Mouse (Mus musculus) urinary bladder, postnatal 25 days (tissue): ENCODE results near the gene Ralgds.

Experiments
- DNase-seq: peaks from one replicate; pipeline ENCODE4 v3.0.0; 2022; ENCODE audit warnings: low spot score

The Ralgds gene

DNA sequence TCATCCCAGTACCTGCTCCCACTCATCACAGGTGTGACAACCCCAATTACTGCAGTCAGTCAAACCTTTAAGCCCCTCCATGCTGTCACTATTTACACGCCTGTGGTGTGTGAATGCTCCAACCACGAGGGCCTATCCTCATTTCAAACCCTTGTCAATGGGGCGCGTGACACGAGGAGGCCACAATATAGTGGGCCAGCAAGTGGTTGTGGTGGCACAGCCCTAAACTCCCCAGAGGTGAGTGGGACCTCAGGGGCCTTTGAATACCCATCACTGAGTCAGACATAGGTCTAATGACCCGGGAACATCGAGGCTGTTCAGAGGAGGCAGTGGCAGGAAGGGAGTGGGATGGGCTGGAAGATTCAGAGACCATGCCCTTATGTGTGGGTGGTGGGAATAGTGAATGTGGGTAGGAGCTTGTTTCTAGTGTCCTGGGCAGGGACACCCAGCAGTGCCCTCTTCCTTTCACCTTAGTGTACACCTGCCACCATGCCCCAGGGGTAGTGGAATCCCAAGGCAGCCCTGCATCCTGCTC, 21.0 kb downstream of the Ralgds start:
- no peak for DNase-seq

DNA sequence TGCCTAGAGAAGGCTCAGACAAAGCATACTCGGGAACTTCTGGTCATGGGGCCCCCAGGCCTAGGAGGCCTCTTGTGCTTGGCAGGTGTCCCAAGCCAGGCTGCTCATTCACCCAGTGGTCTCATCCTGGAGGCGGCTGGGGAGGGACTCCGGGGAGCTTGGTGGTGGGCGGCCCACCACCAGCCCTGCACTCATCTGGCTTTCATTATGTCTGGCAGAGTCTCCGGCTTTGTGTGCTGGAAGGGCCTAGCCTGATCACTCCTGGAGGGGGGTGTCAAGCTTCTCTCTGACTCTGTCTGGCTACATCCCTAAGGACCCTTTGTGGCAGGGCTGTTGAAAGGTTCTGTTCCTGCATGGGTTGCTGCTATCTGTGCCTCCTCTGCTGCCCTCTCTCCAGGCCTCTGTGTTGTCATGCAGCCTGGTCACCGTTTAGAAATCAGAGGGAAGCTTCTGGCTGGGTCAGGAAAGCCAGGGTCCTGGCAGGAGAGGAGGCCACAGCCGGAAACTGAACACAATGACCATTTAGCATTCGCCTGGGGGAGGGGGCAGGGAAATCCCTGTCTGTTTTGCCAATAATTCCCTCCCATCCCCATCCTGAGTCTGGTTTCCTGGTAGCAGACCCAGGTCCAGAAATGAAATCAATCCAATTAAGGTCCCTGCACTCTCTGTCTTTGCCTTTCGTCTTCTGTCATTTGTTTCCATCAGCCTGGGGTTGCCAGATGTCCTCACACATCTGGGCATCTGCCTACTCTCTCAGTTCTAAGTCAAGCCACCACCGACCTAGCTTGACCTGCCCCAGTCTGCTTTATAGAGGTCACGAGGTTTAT, 21.7 kb downstream of the Ralgds start:
- DNase-seq = no peak

DNA sequence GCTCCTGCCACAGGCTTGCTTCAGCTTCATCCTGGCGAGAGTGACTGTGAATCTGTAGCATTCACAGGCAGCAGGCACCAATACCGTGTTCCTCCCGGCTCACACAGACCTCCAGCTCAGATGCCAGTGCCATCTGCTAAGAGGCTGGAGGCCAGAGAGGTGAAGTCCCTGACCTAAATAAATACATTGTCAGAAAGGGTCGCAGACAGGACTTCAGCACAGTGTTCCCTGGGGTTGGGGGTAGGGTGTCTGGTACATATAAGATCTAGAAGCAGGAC, 22.3 kb downstream of the Ralgds start:
- no peak for DNase-seq

DNA sequence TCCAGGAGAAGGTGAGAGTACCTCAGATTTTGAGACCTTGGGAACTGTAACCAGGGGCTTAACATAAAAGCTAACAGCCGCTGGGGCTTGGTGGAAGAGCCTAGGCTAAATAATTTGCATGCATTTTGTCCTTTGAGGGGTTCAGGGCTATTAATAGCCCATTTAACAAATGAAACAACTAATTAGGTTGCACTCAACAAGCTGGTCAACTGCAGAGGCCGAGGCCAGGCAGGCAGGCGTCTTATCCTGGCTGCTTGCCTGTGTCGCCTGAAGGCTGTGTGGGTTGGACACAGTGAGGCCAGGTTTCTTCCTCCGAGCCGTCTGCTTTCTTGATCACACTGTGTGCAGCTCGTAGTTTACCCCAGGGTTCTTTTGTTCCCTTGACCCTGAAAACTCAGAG, 22.7 kb downstream of the Ralgds start:
- DNase-seq = no peak

DNA sequence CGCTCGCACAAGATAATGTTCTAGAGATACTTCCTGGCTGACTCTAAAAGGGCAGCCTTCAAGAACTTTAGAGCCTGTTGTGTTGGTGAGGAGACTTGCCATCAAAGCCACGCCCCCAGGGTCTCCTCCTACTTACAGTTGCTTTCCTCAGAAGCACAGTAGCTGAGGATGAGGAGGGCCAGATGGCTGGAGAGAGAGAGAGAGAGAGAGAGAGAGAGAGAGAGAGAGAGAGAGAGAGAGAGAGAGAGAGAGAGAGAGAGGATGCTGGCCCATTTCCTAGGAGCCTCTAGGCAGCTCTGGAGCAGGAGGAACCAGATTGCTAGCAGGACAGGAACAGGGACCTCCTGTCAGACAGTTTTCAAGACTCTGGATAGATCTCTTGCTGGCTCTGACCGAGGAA, 23.2 kb downstream of the Ralgds start:
- DNase-seq = no peak

DNA sequence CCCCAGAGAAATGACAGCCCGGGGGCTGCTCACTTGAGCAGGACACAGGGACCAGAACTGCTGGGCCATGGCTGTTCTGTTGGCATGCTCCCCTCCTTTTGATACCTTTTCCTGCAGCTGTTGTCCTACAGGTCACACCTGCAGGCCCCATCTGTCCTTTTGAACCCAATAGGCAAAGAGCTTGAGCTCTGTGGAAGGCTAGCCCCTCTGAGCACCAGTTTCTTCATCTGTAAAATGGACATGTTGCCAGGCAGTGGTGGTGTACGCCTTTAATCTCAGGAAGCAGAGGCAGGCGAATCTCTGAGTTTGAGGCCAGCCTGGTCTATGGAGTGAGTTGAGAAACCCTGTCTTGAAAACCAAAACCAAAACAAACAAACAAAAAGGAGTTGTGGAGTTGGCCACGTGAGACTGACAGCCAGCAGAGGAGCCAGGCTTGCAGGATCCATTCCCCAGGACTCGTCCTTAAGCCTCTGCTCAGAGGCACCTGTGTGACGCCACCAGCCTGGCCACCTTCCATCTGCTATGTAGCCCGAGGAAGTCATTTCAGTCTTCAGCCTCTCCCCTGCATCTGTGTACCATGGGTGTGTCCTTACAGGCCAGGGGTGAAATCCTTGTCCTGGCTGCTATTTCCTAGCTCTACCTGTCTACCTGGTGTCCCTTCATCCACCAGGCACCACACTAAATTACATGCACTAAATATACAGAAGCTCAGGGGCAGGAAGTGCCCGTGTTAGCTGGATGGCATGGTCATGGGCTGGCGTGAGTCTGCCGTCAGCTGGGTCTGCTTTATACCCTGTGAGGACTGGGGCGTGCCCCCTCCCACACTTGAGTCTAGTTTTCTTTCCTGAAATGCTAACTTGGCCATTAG, 24.1 kb downstream of the Ralgds start:
- DNase-seq = no peak

DNA sequence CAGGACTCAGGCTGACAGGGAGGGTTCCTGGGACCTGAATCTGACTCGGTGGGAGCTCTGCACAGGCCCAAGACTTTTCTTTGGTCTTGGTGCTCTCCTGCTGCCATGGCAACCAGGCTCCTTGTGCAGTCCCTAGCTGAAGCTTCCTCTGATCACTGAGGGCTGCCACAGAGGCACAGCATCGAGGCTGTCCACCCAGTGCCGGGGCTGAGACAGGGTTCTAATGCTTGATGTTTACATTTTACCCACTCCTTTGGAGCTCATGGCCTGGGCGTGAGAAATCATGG, 24.7 kb downstream of the Ralgds start:
- DNase-seq = no peak

DNA sequence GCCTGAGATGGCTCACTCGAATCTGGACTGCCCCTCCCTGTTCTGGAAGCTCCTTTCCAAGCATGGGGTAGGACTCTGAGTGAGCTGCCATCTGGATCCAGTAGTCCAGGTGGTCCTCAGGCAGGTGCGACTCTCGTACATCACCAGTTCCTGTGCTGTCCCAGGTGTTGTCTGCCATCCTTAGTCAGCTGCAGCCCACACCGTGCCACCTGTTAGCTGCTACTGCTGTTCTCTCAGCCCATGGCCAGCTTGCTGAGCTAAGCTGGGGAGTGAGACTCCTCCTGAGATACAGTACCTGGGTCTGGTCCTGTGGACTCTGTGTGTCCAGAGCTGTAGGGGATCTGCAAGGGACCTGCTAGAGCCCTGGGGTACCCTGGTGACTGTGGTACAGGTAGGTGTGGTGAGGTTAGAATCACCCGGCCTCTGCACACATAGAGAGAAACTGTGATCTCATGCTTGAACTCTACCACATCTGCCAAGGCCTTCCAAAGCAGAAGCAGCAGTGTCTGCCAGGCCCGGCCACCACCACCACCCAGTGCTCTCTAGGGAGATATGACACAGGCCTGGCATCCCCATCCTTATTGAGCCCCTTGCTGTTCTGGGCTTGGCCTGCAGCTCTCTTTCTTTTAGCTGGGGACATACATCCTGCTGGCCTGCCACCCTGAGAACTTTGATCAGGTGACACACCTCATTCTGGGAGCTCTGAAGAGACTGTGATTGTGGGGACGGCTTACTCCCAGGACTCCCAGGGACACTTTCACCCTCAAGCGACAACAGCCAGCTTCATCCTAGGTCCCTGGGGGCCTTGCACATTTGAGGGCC, 25.3 kb downstream of the Ralgds start:
- DNase-seq = no peak

DNA sequence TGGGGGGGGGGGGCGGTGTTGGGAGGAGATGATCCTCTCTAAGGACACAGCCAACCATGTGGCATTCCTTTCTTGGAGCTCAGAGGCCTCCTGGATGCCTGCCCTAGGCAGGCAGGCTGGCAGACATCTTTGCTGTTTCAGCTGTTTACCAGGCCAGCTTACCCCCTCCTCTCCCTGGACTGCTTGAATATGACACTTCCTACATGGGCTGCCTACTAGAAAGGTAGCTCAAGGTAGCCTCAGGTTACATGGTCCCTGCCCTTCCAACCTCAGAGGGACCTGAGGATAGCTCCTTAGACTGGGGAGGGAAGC, 25.8 kb downstream of the Ralgds start:
- no peak for DNase-seq

DNA sequence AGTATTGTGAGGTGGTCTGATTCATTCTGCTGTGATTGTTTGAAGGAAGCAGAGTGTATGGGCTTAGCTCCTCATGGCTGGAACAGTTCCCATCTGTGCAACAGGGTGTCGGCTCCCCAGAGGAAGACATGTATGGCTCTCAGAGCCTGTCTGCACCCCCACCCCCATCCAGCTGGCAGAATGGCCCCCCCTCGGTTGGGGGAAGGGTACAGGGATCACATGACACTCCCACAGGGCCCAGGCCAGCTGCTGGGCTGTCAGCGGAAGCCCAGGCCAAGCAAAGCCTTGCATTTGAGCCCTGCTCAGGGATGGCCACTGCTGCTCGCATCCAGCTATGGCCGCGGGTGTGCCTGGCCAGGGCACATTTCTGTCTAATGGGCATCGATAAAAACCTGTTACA, 26.3 kb downstream of the Ralgds start:
- no peak for DNase-seq

DNA sequence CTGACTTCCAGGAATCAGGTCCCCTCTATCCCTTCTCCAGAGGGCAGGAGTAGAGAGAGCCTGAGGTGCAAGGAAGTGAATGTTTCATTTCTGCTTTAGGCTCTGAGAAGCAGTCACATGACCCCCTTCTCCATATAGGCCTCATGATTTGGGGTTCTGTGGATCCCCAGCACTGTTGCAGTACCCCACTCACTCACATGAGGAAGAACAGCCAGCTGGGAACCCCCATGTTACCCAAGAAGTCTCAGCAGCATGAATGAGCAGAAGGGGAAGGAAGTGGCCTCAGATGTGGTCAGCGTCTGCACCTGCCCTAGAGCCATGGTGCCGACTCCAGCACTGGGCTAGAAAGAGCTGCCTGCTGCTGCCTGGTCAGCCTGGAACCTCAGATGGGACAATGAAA, 27.0 kb downstream of the Ralgds start:
- DNase-seq = no peak

DNA sequence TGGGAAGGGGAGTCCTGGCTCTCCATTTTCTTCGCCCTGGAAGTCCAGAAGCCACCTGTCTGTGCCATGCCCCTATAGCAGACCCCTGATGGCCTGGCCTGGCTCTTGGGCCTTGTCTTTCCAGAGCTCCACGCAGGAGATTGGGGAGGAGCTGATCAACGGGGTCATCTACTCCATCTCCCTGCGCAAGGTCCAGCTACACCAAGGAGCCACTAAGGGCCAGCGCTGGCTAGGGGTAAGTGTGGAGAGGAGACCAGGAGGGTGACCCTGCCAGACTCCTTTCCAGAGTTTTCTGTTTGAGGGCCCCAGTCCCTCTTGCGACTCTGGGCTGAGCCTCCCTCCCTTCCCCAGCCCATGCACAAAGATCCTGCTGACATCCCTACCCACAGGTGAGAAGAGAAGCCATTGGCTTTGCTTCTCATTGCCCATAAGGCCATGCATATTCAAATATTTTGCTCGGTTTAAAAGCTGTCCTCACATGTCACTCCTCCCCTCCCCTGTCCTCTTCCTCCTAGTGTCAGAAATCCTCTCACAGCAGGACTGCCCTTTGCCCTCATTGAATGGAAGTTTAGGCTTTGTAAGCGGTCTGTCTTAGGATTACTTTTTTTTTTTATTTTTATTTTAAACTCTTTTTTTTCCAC, 27.8 kb downstream of the Ralgds start:
- DNase-seq = no peak

DNA sequence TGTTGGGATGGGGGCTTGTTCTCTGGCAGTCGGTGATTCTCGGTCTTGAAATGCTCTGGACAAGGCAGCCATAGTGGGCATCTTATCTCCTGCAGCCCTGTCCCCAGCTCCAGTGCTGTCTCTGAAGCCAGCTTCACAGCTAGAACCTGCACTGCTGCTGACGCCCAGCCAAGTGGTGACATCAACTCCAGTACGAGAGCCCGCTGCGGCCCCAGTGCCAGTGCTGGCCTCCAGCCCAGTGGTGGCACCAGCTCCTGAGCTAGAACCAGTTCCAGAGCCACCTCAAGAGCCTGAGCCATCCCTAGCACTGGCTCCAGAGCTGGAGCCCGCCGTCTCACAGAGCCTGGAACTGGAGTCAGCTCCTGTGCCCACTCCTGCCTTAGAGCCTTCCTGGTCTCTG, 31.0 kb downstream of the Ralgds start:
- no peak for DNase-seq

DNA sequence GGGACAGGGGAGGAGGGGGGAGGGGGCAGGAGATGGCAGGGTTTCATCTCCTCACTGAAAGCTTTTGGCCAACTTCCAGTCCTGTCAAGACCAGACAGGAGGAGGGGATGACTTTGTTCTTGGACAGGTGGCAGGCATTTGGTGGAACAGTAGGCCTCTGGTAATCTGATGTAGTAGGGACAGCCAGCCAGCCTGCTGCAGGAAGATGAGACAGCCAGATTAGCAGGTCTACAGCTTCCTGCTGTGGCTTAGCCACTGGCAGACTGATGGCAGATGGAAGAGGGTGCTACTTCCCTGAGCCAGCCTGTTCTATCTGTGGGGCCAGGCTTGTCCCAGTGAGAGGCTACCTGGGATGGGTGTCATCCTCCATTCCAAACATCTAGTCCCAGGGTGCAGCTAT, 33.1 kb downstream of the Ralgds start:
- DNase-seq = no peak

DNA sequence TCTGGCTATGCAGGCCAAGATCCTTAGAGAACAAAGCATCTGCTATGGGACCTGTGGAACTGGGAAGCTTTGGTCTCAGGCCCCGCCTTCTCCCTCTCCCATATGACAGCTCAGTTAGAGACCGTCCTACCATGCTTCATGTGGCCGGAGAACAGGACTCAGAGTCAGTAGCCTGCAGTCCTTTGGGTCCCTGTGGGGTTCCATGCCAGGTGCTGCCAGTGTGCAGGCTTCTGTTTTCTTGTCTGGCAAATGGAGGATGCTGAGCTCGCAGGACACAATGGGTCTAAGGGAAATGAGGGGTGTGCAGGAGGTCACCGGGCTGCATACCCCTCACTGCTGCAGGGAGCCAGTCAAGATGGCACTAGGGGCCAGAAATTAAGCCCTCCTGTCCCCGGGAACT, 33.6 kb downstream of the Ralgds start:
- DNase-seq = no peak

DNA sequence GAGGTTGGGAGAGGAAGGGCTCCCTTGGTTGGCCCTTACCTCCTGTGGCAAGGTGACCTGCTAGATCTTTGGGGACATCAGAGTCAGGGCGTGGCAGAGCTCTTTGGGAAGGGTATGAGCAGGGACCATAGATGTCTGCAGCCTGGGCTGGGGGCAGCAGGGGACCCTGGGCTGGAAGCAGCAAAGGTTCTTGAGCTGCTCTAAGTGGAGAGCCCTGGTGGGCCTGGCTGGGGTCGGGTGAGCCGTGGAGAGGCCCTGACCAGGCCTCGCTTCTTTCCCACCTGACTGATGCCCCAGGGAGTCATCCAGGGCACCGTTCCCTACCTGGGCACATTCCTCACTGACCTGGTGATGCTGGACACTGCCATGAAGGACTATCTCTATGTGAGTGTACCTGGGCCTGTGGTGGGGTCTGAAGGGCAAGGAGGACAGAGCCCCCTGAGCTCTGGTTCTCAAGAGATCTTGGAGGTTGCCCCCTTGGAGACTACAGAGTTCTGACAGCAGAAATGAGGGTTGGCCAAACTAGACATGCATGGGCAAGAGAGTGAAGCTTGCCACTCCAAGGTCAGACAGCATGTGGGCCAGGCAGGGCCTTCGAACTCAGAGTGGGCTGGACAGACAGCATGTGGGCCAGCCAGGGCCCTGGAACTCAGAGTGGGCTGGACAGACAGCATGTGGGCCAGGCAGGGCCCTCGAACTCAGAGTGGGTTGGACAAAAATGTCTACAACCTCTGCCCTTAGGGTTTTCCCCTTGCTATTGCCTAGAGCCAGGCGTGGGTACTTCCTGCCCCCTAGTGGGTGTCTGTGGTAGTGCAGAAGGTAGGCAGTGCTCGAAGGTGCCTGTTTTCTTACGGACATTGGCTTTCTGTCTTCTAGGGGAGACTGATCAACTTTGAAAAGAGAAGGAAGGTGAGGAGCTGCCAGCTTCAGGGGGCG, 34.6 kb downstream of the Ralgds start:
- peak; percentile 83 for DNase-seq

DNA sequence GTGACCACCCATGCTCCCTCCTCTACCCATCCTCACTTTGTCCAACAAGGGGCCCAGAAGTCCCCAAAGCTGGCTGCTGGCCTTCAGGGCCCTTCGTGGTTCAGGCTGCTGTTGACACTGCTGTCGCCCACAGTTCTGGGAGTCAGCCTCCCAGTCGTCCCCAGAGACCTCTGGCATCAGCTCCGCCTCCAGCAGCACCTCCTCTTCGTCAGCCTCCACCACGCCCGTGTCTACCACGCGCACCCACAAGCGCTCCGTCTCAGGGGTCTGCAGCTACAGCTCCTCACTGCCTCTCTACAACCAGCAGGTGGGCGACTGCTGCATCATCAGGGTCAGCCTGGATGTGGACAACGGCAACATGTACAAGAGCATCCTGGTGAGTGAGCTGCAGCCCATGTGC, 36.2 kb downstream of the Ralgds start:
- DNase-seq = no peak

DNA sequence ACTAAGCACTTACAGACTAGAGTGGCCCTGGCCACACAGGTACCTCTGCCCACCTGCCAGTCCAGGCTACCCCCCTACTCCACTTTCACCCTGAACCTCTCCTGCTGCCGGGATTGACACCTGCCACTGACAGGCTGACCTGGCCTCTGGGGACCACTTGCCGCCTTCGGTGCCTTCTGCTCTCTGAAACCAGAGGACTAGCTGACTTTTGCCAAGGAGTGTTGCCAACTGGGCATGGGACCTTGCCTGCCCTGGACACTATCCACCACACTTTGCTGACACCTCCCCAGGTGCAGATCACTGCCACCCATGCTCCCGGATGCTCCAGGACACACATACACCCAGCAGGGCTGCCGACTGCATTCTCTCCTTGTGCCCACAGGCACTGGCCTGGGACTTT, 39.4 kb downstream of the Ralgds start:
- no peak for DNase-seq

DNA sequence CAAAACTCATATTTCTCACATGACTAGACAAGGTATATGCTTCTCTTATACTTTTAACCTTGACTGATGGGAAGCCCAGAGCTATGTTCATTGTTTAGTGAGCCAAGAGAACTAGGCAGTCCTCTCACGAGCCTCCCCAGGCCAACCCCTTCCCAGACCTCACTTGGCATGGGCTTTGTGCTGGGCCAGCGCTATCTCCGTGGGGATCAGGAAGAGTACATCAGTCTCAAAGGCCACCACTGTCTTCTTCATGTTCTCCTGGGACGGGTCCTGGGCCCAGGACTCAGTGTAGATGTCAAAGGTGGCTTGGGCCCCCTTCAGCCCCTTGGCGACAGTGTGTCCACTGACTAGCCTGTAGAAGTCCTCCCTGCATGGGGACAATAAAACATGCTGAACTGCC, 44.5 kb downstream of the Ralgds start:
- no peak for DNase-seq

DNA sequence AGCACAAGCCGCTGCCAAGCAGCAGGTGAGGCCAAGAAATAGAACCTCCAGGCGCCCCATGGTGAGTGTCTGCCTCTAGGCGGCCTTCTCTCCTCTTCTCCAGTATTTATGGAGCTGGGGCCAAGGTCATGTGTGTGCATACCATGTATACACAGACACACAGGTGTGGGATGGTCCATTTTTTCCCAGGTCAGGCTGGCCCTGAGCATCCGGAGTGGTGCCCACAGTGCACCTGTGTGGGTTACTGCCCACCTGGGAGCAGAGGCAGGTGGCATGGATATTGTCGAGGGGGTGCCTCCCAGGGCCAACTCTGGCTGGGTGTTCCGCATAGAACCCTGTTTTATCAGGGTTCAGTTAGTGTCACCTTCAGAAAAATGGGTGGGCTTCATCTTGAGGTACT, 50.4 kb downstream of the Ralgds start, which contains the start of gene Cel:
TSS of gene Cel (minus strand) at position 101 of the 400 bp plus-strand sequence.
- no peak for DNase-seq

DNA sequence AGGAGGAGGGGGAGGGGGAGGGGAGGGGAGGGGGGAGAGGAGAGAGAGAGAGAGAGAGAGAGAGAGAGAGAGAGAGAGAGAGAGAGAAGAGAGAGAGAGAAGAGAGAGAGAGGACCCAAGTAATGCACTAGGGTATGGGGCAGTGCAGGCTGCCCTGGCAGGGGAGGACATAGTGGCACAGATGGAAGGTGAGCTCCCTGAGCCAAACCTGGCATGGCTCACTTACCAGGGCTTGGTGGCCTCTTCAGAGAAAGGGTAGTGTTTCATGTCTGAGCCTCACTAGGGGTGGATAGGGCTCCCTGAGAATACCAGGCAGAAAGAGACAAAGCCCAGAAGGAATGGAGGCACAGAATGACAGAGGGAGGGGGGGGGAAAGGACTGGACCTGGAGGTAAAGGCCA, 50.9 kb downstream of the Ralgds start:
- no peak for DNase-seq
